Mouse (Mus musculus) heart, adult 8-10 months (tissue): Measurements from ENCODE around the gene Specc1l. TPM values are rescaled to one million over a fixed set of nuclear protein-coding genes. Genes with fewer than 3 reads are reported as not detected.
"Not testable (repeated sequence)": the region's sequence is repeated elsewhere in the genome, so short reads cannot be mapped to it uniquely, and the experiment has no call there.

Experiments
- DNase-seq: peaks from one replicate; pipeline ENCODE4 v3.0.0; 2022; ENCODE audit warnings: low spot score
- total RNA-seq, 4 experiments: library from RNA; stranded (reverse); gene quantifications; 2 replicates each; pipeline ENCODE4 v1.2.4; 2022

The Specc1l gene
- total RNA-seq, 4 experiments from 2014 or later: 41.2 to 50.7 (median 45.0) TPM

DNA sequence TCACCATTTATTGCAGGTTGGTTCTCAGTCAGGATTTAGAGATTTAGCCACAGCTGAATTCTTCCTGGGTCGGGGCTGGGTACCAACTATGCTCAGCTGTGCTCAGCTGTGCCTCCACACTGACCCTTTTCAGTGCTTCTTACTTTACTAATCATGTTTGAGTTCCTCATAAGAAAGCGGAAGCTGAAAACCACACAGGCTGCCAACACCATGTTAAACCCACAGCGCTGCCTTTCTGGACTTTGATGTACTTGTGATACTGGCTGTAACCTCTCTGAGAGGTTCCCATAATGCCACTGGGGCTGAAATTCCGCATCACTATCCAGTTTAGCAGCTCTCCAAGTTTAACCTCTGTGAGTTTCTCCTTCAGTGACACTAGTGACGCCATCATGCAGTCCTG, 70.8 kb downstream of the Specc1l start:
- DNase-seq: peak; percentile 40

GRCm38 (mm10) chr10:75283821-75284220, 71.9 kb downstream of the Specc1l start:
- no peak for DNase-seq

GRCm38 (mm10) chr10:75288579-75288978, 76.7 kb downstream of the Specc1l start:
- DNase-seq: no peak

GRCm38 (mm10) chr10:75289392-75289791, 77.5 kb downstream of the Specc1l start:
- no peak for DNase-seq

GRCm38 (mm10) chr10:75290650-75291049, 78.8 kb downstream of the Specc1l start:
- DNase-seq: no peak

DNA sequence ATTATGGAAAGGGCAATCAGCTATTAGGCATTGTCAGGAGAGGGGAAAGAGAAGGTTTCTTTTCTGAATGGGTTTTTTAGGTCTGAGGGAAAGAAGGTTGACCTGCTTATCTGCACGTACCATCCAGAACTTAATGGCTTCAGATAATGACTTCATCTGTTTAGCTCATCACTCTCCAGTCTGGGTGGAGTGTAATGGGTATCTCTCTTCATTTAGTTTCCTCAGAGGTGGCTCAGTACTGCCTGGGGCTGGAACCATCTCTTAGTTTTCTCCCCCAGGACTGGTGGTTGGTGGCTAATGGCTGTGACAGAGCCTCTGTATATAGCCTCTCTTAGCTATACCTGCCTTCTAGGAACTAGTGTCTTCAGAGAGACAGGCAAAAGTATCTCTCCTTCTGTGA, 79.5 kb downstream of the Specc1l start:
- DNase-seq: no peak

- not testable (repeated sequence) for DNase-seq
Observed at GRCm38 (mm10) chr10:75292206-75292605, 80.3 kb downstream of the Specc1l start.

DNA sequence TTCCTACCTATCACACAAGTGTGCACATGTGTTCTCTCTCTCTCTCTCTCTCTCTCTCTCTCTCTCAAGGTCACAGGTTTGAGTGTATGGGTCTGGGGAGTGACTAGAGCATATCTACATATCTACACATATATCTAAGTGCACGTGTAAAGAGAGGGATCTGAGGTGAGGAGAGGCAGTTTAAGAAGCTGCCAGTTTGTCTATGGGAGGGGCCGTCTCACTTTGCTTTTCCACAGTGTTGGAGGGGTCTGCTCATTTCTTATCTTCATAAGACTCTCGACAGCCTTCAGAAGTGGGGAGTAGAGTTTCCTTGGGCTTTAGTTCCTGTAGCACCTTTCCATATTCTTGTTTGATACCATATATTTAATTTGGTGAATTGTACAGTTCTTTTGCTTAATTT, 81.4 kb downstream of the Specc1l start:
- DNase-seq: no peak

DNA sequence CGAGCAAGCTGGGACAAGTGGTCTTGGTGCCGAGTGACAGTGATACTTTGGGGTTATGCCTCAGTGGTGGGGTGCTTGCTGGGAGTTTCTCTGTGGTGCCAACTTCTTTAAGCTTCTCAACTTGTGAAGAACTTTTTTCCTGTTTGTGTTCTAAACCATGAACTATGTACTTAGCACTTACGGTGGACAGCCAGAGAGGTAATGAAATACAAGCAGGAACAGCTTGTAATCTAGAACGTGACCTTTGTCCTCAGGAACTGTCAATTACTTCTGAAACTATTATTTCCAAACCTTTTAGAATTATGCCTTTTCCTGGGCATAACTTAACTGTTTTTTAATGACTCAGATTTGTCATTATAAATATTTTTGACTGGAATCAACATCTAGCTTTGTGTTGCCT, 82.5 kb downstream of the Specc1l start:
- no peak for DNase-seq

DNA sequence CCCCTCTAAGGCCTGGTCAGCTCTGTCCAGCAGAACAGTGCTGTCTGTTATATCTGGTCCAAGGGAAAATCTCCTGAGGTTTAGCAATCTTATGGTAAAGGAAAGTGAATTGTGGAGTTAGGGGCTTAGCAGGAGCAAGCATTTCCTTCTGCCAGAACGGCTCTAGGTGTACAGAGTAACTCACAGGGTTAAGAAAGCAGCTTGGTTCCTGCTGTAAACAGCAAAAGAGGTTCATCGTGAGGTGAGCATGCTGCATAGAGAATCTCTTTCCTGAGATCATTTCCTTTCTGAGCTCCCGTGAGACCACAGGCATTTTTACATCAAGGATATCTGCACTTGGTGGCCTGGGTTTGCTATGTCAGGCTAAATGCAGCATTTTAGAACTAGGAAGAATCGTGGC, 83.1 kb downstream of the Specc1l start:
- no peak for DNase-seq

- no peak for DNase-seq
Observed at GRCm38 (mm10) chr10:75298608-75299007, 86.7 kb downstream of the Specc1l start.

GRCm38 (mm10) chr10:75299785-75300418, 88.0 kb downstream of the Specc1l start:
- peak; percentile 58 for DNase-seq

DNA sequence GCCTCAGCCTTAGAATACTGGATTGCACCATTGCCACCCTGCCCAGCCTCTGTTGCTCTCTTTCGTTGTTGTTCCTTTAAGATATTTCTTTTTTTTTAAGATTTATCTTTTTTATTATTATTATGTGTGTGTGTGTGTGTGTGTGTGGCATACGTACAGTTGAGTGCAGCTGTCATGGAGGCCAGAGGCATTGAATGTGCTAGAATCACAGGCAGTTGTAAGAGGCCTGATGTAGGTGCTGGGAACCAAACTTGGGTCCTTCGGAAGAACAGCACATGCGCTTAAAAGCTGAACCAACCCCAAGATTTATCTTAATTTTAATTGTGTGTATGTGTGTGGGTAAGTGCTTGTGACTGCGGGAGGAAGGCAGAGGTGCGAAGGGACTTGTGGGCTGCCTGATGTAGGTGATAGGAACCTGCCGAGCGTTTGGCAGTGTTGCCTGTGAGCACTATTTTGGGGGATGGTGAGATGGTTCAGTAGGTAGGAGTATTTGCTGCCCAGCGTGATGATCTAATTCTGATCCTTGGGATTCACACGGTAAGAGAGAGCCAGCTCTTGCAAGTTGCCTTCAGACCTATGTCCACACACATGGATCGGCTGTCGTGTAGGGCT, 89.4 kb downstream of the Specc1l start:
- DNase-seq: no peak

- no peak for DNase-seq
Observed at GRCm38 (mm10) chr10:75301937-75302336, 90.1 kb downstream of the Specc1l start.

GRCm38 (mm10) chr10:75302536-75302935, 90.7 kb downstream of the Specc1l start:
- DNase-seq: no peak

GRCm38 (mm10) chr10:75303324-75304048, 91.6 kb downstream of the Specc1l start:
- DNase-seq: no peak

DNA sequence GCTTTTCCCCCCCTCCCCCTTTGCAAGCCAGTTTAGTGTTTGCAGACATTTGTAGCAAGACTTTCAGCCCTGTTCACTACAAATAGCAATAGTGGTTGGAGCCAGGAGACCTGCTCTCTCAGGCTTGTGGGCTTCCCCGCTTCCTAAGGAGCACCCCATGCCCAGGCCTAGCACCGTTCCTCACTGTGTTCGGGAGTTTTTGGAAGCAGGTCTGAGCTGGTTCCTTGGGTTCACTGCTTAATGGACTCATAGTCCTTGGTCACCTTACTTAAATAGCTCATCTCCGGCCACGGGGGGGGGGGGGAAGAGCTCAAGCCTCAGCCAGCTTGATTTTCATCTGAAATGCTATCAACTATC, 92.2 kb downstream of the Specc1l start:
- no peak for DNase-seq

DNA sequence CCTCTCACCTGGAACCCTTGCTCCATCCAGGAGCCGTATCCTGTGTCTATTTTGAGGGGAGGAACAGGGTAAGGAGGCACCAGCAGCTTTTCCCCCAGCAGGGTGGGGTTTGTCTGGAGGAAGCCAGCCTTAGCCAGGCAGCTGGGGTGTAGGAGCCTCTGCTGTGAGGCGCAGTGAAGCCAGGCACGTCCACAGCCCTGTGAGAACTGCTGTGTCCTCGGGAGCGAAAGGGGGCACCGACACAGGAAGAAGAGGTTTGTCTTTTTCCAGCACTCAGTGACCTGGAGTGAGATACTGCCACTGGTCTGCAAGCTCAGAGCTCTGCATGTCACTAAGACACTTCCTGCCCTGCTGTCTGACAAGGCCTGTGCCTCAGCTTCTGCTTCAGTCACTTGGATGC, 92.5 kb downstream of the Specc1l start:
- peak; percentile 48 for DNase-seq

DNA sequence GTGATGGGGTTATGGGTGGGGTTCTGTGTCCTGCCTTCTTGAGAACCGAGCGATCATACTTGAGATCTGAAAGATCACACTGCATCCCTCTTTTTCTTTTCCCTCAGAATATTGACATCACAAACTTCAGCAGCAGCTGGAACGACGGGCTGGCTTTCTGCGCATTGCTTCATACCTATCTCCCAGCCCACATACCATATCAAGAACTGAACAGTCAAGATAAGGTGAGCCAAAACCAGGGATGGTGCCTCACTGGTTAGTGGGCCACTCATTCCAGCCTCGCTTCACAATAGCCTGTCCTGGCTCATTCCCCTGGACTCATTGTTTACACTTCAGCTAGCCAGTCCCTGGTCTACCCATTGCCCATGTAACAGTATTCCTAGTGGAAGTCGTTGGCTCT, 95.3 kb downstream of the Specc1l start:
- DNase-seq: no peak

DNA sequence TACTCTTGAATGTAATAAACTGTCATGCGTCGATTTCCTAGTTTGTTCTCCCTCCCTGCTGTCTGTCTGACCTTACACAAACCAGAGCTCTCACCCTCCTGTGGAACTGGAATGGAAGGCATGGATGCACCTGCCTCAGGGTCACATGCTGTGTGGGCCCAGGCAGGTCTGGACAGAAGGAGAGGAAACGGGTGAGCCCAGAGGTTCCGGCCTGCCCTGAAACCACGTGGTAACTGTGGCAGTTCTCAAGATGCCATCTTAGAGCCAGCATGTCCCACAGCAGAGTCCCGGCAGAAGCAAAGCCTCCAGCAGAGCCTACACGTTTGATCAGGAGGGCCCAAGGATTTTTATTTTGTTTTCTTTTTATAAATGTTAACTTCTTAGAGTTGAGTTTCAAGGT, 100.5 kb downstream of the Specc1l start:
- no peak for DNase-seq

GRCm38 (mm10) chr10:75314190-75314980, 102.5 kb downstream of the Specc1l start:
- DNase-seq: peak; percentile 76

- no peak for DNase-seq
Observed at GRCm38 (mm10) chr10:75315756-75316155, 103.9 kb downstream of the Specc1l start.
